Mouse (Mus musculus): ENCODE data around the gene Nanog. TPM values are rescaled to one million over a fixed set of nuclear protein-coding genes. Genes with fewer than 3 reads are reported as not detected.
"Not testable (repeated sequence)": the region's sequence is repeated elsewhere in the genome, so short reads cannot be mapped to it uniquely, and the experiment has no call there.

Gene Nanog
- polyA plus RNA-seq, 1 experiment from 2014 or later = 0.15 TPM

DNA sequence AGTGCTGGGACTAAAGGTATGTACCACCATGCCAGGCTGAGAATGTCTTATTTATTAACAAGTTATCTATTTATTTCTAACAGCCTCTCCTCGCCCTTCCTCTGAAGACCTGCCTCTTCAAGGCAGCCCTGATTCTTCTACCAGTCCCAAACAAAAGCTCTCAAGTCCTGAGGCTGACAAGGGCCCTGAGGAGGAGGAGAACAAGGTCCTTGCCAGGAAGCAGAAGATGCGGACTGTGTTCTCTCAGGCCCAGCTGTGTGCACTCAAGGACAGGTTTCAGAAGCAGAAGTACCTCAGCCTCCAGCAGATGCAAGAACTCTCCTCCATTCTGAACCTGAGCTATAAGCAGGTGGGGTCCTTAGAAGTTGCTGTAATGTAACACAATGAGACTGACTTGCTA lies 4.2 kb downstream of the Nanog start:
- Histone ChIP-seq H3K36me3 (ENCODE audit: control insufficient read depth, insufficient read depth, low read length) (no peaks in the 10 kb centered on the region), H3K4me1 (replicated peaks; ENCODE audit: control insufficient read depth, insufficient read depth, low read length) (0 out of 2 replicates have a peak, but pooled peaks cover 3% of the 10 kb centered on the region), H3K4me2 (ENCODE audit: low read length) (no peak overlapping the region), H3K4me3 (ENCODE audit: low read depth, low read length) (no peak overlapping the region), H3K9me3 (ENCODE audit: control insufficient read depth, low read length) (no peaks in the 10 kb centered on the region), H3K27me3 (replicated peaks; ENCODE audit: control insufficient read depth, insufficient read depth, low read length) (no peaks in the 10 kb centered on the region), H3K27ac (ENCODE audit: low read depth) (no peak overlapping the region), H3K9ac (ENCODE audit: low read length) (no peak overlapping the region)
- DNase-seq (ENCODE audit: low spot score) (no peak), ATAC-seq (replicated peaks; ENCODE audit: low FRiP score, low TSS enrichment, low read depth) (no peak)
- WGBS = 76% methylated on average over 2 of the region's 2 CpGs

DNA sequence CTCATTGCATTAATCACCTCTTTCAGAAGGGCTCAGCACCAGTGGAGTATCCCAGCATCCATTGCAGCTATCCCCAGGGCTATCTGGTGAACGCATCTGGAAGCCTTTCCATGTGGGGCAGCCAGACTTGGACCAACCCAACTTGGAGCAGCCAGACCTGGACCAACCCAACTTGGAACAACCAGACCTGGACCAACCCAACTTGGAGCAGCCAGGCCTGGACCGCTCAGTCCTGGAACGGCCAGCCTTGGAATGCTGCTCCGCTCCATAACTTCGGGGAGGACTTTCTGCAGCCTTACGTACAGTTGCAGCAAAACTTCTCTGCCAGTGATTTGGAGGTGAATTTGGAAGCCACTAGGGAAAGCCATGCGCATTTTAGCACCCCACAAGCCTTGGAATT lies 5.8 kb downstream of the Nanog start:
- DNase-seq (ENCODE audit: low spot score) = not testable (repeated sequence)

DNA sequence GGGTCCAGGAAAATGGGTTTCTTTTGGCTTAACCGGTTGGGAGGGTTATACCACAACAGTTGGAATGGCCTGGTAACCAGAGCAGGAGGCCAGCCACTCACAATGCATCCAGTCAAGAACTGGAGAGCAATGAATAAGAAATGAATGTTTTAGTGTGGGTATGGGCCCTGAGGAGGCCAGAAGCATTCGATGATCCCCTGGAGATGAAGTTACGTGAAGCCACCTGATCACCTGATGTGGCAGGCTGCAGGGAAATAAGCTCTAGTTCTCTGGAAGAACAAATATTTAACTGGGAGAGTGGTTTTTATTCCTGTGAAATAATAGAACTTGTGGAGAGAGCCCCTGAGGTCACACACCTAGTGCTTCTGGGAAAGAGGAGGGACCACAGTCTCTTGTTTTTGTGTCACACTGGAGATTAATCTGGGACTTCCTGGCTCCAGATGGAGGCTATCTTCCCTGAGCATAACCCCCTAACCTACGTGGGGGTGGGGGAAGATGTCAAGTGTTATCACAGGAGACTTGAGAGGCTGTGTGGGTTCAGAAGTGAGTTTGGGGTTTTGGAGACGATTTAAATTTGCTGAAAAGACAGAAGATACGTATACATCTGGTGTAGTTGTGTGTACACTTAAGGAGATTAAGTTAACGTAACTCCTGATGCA lies 7.5 kb downstream of the Nanog start:
- Histone ChIP-seq H3K36me3 (ENCODE audit: control insufficient read depth, insufficient read depth, low read length) (no peaks in the 10 kb centered on the region), H3K27me3 (replicated peaks; ENCODE audit: control insufficient read depth, insufficient read depth, low read length) (no peaks in the 10 kb centered on the region), H3K4me1 (replicated peaks; ENCODE audit: control insufficient read depth, insufficient read depth, low read length) (0 out of 2 replicates have a peak, but pooled peaks cover 3% of the 10 kb centered on the region), H3K4me2 (ENCODE audit: low read length) (no peak overlapping the region), H3K9me3 (ENCODE audit: control insufficient read depth, low read length) (no peaks in the 10 kb centered on the region), H3K4me3 (ENCODE audit: low read depth, low read length) (no peak overlapping the region), H3K27ac (ENCODE audit: low read depth) (no peak overlapping the region), H3K9ac (ENCODE audit: low read length) (no peak overlapping the region)
- WGBS = 46% methylated on average over 7 of the region's 7 CpGs
- ATAC-seq (replicated peaks; ENCODE audit: low FRiP score, low TSS enrichment, low read depth) (no peak), DNase-seq (ENCODE audit: low spot score) (no peak)

More for the DNA sequence above, 5.8 kb downstream of the Nanog start:
- not testable (repeated sequence) for H3K4me3 ChIP-seq (ENCODE audit: low read depth, low read length); H3K9me3 ChIP-seq (ENCODE audit: control insufficient read depth, low read length); H3K4me1 ChIP-seq (replicated peaks; ENCODE audit: control insufficient read depth, insufficient read depth, low read length); H3K36me3 ChIP-seq (ENCODE audit: control insufficient read depth, insufficient read depth, low read length); H3K9ac ChIP-seq (ENCODE audit: low read length); H3K27ac ChIP-seq (ENCODE audit: low read depth); ATAC-seq (replicated peaks; ENCODE audit: low FRiP score, low TSS enrichment, low read depth); H3K27me3 ChIP-seq (replicated peaks; ENCODE audit: control insufficient read depth, insufficient read depth, low read length); H3K4me2 ChIP-seq (ENCODE audit: low read length)
- 92% methylated on average over 7 of the region's 7 CpGs for WGBS

DNA sequence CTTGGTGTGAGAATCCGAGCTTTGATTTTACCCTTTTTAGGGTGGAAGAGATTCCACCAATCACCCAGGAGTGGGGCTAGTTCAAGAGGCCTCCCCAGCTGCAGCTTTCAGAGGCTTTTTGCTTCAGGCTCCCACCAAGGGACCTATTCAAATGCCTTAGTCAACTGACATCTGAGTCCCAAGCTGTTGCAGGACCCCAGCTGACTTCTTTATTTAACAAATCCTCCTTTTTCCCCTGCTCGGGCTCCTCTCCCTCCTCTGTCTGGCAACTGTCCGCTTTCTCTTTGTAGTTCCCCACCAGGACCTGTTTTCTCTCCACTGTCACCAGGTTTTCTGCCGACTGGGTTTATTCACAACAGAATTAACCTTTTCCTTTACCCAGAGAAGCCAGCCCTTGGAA lies 8.6 kb downstream of the Nanog start:
- H3K9me3 ChIP-seq (ENCODE audit: control insufficient read depth, low read length) = no peaks in the 10 kb centered on the region
- H3K36me3 ChIP-seq (ENCODE audit: control insufficient read depth, insufficient read depth, low read length) = no peaks in the 10 kb centered on the region
- 12% methylated on average over 4 of the region's 4 CpGs for WGBS
- H3K27me3 ChIP-seq (replicated peaks; ENCODE audit: control insufficient read depth, insufficient read depth, low read length) = no peaks in the 10 kb centered on the region
- H3K4me1 ChIP-seq (replicated peaks; ENCODE audit: control insufficient read depth, insufficient read depth, low read length) = 0 out of 2 replicates have a peak, but pooled peaks cover 3% of the 10 kb centered on the region
- H3K9ac ChIP-seq (ENCODE audit: low read length) = no peak overlapping the region
- H3K27ac ChIP-seq (ENCODE audit: low read depth) = no peak overlapping the region; the same call in 1 of the 2 replicates
- DNase-seq (ENCODE audit: low spot score) (no peak), ATAC-seq (replicated peaks; ENCODE audit: low FRiP score, low TSS enrichment, low read depth) (no peak)
- no peak overlapping the region for H3K4me3 ChIP-seq (ENCODE audit: low read depth, low read length)
- no peak overlapping the region for H3K4me2 ChIP-seq (ENCODE audit: low read length)

DNA sequence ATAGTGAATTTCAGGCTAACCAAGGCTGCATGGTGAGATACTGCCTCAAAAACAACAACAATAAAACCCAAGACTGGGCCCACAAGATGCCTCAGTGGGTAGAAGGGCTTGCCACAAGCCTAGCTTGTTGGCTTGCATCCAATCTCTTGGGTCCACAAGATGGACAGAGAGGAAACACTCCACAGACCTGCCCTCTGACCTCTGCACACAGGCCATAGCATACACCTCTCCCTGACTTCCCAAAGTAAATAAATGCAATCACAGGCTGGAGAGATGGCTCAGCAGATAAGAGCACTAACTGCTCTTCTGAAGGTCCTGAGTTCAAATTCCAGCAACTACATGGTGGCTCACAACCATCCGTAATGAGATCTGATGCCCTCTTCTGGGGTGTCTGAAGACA lies 10.9 kb downstream of the Nanog start:
- not testable (repeated sequence) for H3K27ac ChIP-seq (ENCODE audit: low read depth); H3K9ac ChIP-seq (ENCODE audit: low read length); H3K36me3 ChIP-seq (ENCODE audit: control insufficient read depth, insufficient read depth, low read length); H3K4me1 ChIP-seq (replicated peaks; ENCODE audit: control insufficient read depth, insufficient read depth, low read length); H3K27me3 ChIP-seq (replicated peaks; ENCODE audit: control insufficient read depth, insufficient read depth, low read length); H3K4me3 ChIP-seq (ENCODE audit: low read depth, low read length); ATAC-seq (replicated peaks; ENCODE audit: low FRiP score, low TSS enrichment, low read depth); H3K9me3 ChIP-seq (ENCODE audit: control insufficient read depth, low read length); DNase-seq (ENCODE audit: low spot score); H3K4me2 ChIP-seq (ENCODE audit: low read length)
- WGBS = 100% methylated on average over 1 of the region's 1 CpGs

DNA sequence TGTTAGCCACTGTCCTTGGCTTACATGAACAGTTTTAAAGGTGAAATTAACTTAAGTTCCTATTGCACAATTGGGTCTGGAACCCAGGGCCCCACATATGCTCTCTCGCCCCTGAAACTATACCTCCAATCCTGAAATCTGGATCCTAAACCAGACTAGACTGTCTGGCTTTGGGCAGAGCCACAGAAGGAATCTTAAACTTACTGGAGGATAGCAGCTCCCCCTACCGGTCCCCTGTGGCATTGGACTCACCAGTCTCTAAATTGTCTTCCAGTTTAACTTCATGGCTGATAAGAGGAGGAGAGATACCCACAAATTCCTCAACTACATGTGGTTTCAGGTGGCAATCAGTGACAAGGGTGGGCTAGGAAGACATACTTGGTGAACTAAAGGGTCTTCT lies 12.7 kb downstream of the Nanog start:
- no peak overlapping the region for H3K27ac ChIP-seq (ENCODE audit: low read depth)
- ATAC-seq (replicated peaks; ENCODE audit: low FRiP score, low TSS enrichment, low read depth) = no peak
- 36% methylated on average over 2 of the region's 2 CpGs for WGBS
- H3K4me2 ChIP-seq (ENCODE audit: low read length) = no peak overlapping the region
- 0 out of 2 replicates have a peak, but pooled peaks cover 3% of the 10 kb centered on the region for H3K4me1 ChIP-seq (replicated peaks; ENCODE audit: control insufficient read depth, insufficient read depth, low read length)
- no peaks in the 10 kb centered on the region for H3K9me3 ChIP-seq (ENCODE audit: control insufficient read depth, low read length)
- H3K27me3 ChIP-seq (replicated peaks; ENCODE audit: control insufficient read depth, insufficient read depth, low read length) = no peaks in the 10 kb centered on the region
- H3K36me3 ChIP-seq (ENCODE audit: control insufficient read depth, insufficient read depth, low read length) = no peaks in the 10 kb centered on the region
- H3K9ac ChIP-seq (ENCODE audit: low read length) = no peak overlapping the region
- no peak overlapping the region for H3K4me3 ChIP-seq (ENCODE audit: low read depth, low read length)
- DNase-seq (ENCODE audit: low spot score) = peak; percentile 77

DNA sequence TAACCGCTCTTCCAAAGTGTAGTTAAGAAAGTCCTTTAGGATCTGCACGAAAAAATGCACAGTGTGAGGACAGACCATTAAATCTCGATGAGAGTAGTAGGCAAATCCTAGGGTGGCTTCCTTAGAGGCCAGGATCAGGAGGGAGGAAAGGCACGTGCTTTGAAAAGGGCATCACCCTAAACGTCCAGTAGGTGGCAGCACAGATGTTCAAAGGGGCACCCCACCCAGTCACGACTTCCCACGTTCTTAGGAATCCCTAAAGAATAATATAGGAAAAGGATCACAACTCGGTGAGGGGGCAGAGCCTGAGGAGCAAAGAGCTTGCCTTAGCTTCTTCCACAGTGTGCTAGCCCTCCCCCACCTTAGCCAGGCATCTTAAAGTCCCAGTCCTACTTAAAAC lies 32.7 kb downstream of the Nanog start:
- no peaks in the 10 kb centered on the region for H3K9me3 ChIP-seq (ENCODE audit: control insufficient read depth, low read length)
- DNase-seq (ENCODE audit: low spot score) (peak; percentile 76), ATAC-seq (replicated peaks; ENCODE audit: low FRiP score, low TSS enrichment, low read depth) (peak; percentile 50)
- WGBS = 10% methylated on average over 8 of the region's 8 CpGs
- peaks cover 8% of the 10 kb centered on the region; the same call in 1 of the 2 replicates for H3K36me3 ChIP-seq (ENCODE audit: control insufficient read depth, insufficient read depth, low read length)
- no peak overlapping the region; the same call in 1 of the 2 replicates for H3K4me2 ChIP-seq (ENCODE audit: low read length)
- peaks cover 4% of the 10 kb centered on the region; the same call in 1 of the 2 replicates for H3K4me1 ChIP-seq (replicated peaks; ENCODE audit: control insufficient read depth, insufficient read depth, low read length)
- no peak overlapping the region for H3K9ac ChIP-seq (ENCODE audit: low read length)
- no peak overlapping the region for H3K27ac ChIP-seq (ENCODE audit: low read depth)
- H3K4me3 ChIP-seq (ENCODE audit: low read depth, low read length) = no peak overlapping the region
- peaks cover 12% of the 10 kb centered on the region; the same call in 1 of the 2 replicates for H3K27me3 ChIP-seq (replicated peaks; ENCODE audit: control insufficient read depth, insufficient read depth, low read length)

DNA sequence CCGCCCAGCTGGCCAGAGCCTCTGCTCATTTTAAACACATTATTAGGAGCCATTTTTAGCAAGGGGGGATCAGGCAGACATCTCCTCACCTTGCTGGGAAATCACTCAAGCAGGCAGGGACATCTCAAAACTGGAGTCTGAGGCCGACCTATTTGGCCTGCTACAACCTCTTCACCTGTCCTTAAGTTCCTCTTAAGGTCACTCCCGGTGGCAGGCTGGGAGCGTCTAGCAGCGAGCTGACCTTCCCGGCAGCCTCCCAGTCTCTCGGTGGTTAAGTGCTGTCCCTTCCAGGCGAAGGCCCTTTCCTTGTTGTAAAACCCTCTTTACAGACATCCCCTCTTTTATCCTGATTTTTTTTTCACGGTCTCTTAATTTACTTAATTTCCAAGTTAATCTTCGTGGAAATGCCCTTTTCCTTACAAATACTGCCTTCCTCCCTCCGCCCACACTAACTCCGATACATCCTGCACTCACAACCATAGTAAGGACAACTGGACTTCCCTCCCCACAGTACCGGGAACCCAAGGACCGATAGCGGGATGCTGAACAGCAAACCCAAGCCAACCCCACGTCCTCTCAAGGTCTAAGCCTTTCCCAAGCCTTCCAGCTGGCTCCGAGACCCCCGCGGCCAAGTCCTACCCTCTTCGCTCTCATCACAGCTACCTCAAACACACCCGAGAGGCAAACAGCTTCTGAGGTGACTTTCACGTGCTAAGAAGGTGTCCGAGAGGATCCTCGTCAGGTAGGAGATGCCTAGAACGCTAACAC lies 34.4 kb downstream of the Nanog start:
- DNase-seq (ENCODE audit: low spot score) (peak; percentile 77), ATAC-seq (replicated peaks; ENCODE audit: low FRiP score, low TSS enrichment, low read depth) (no peak)
- H3K36me3 ChIP-seq (ENCODE audit: control insufficient read depth, insufficient read depth, low read length) = no peaks in the 10 kb centered on the region
- H3K4me3 ChIP-seq (ENCODE audit: low read depth, low read length) = peak overlapping the region; percentile 52
- H3K9me3 ChIP-seq (ENCODE audit: control insufficient read depth, low read length) = no peaks in the 10 kb centered on the region
- peaks cover 4% of the 10 kb centered on the region; the same call in 1 of the 2 replicates for H3K4me1 ChIP-seq (replicated peaks; ENCODE audit: control insufficient read depth, insufficient read depth, low read length)
- 6% methylated on average over 25 of the region's 25 CpGs for WGBS
- peaks cover 12% of the 10 kb centered on the region; the same call in 1 of the 2 replicates for H3K27me3 ChIP-seq (replicated peaks; ENCODE audit: control insufficient read depth, insufficient read depth, low read length)
- H3K4me2 ChIP-seq (ENCODE audit: low read length) = peak overlapping the region; percentile 84
- no peak overlapping the region; the same call in 1 of the 2 replicates for H3K27ac ChIP-seq (ENCODE audit: low read depth)
- H3K9ac ChIP-seq (ENCODE audit: low read length) = peak overlapping the region; percentile 44
